Mouse (Mus musculus): ENCODE measurements around the gene Tmsb10.
A peak's percentile ranks its signal among the peaks of the same experiment; 100 is the strongest.

The Tmsb10 gene

GRCm38 (mm10) chr6:72954786-72955185 lies 3.8 kb downstream of the Tmsb10 start:
- no peak for TF ChIP-seq CTCF (conservative IDR thresholded peaks at IDR 0.05; ENCODE audit: low read length)
- TF ChIP-seq NANOG (IDR thresholded peaks at IDR 0.05; ENCODE audit: borderline replicate concordance, low read length), result no peak
- TF ChIP-seq POU5F1 (IDR thresholded peaks at IDR 0.05; ENCODE audit: borderline replicate concordance, low read length), result no peak
- H3K27me3 ChIP-seq (ENCODE audit: insufficient read depth, low read length), result no peaks in the 10 kb centered on the region
- H3K9me3 ChIP-seq (ENCODE audit: low read length), result no peaks in the 10 kb centered on the region
- peak overlapping the region; percentile 20; the same call in 1 of the 2 replicates for H3K4me3 ChIP-seq (replicated peaks; ENCODE audit: low read length)
- H3K36me3 ChIP-seq (ENCODE audit: insufficient read depth, low read length), result peaks cover 7% of the 10 kb centered on the region; the same call in 1 of the 2 replicates
- H3K4me1 ChIP-seq (replicated peaks; ENCODE audit: low read depth, low read length), result peaks cover 42% of the 10 kb centered on the region

- no peaks in the 10 kb centered on the region for H3K27me3 ChIP-seq (ENCODE audit: insufficient read depth, low read length)
- H3K4me3 ChIP-seq (replicated peaks; ENCODE audit: low read length), result no peak overlapping the region
- peaks cover 2% of the 10 kb centered on the region; the same call in 1 of the 2 replicates for H3K9me3 ChIP-seq (ENCODE audit: low read length)
- H3K4me1 ChIP-seq (replicated peaks; ENCODE audit: low read depth, low read length), result peaks cover 45% of the 10 kb centered on the region
- peaks cover 7% of the 10 kb centered on the region; the same call in 1 of the 2 replicates for H3K36me3 ChIP-seq (ENCODE audit: insufficient read depth, low read length)
- TF ChIP-seq CTCF (conservative IDR thresholded peaks at IDR 0.05; ENCODE audit: low read length) (no peak), POU5F1 (IDR thresholded peaks at IDR 0.05; ENCODE audit: borderline replicate concordance, low read length) (no peak), NANOG (IDR thresholded peaks at IDR 0.05; ENCODE audit: borderline replicate concordance, low read length) (no peak)
Observed at GRCm38 (mm10) chr6:72952967-72953366, 5.6 kb downstream of the Tmsb10 start.

GRCm38 (mm10) chr6:72952221-72952620 lies 6.3 kb downstream of the Tmsb10 start:
- no peak for TF ChIP-seq NANOG (IDR thresholded peaks at IDR 0.05; ENCODE audit: borderline replicate concordance, low read length)
- no peak for TF ChIP-seq POU5F1 (IDR thresholded peaks at IDR 0.05; ENCODE audit: borderline replicate concordance, low read length)
- TF ChIP-seq CTCF (conservative IDR thresholded peaks at IDR 0.05; ENCODE audit: low read length), result no peak
- no peak overlapping the region for H3K4me3 ChIP-seq (replicated peaks; ENCODE audit: low read length)
- peaks cover 48% of the 10 kb centered on the region for H3K4me1 ChIP-seq (replicated peaks; ENCODE audit: low read depth, low read length)

GRCm38 (mm10) chr6:72949161-72949756 lies 9.3 kb downstream of the Tmsb10 start:
- Histone ChIP-seq H3K36me3 (ENCODE audit: insufficient read depth, low read length) (peaks cover 5% of the 10 kb centered on the region; the same call in 1 of the 2 replicates), H3K4me1 (replicated peaks; ENCODE audit: low read depth, low read length) (peaks cover 27% of the 10 kb centered on the region), H3K9me3 (ENCODE audit: low read length) (peaks cover 29% of the 10 kb centered on the region), H3K4me3 (replicated peaks; ENCODE audit: low read length) (no peak overlapping the region), H3K27me3 (ENCODE audit: insufficient read depth, low read length) (no peaks in the 10 kb centered on the region)
- no peak for TF ChIP-seq POU5F1 (IDR thresholded peaks at IDR 0.05; ENCODE audit: borderline replicate concordance, low read length)
- TF ChIP-seq CTCF (conservative IDR thresholded peaks at IDR 0.05; ENCODE audit: low read length), result no peak
- TF ChIP-seq NANOG (IDR thresholded peaks at IDR 0.05; ENCODE audit: borderline replicate concordance, low read length), result no peak

More at GRCm38 (mm10) chr6:72952221-72952620, 6.3 kb downstream of the Tmsb10 start:
- Histone ChIP-seq H3K9me3 (ENCODE audit: low read length) (peaks cover 8% of the 10 kb centered on the region), H3K36me3 (ENCODE audit: insufficient read depth, low read length) (0 out of 2 replicates have a peak, but pooled peaks cover 4% of the 10 kb centered on the region), H3K27me3 (ENCODE audit: insufficient read depth, low read length) (no peaks in the 10 kb centered on the region)

GRCm38 (mm10) chr6:72948392-72948791 lies 10.2 kb downstream of the Tmsb10 start:
- Histone ChIP-seq H3K27me3 (ENCODE audit: insufficient read depth, low read length) (no peaks in the 10 kb centered on the region), H3K4me1 (replicated peaks; ENCODE audit: low read depth, low read length) (peaks cover 22% of the 10 kb centered on the region), H3K36me3 (ENCODE audit: insufficient read depth, low read length) (peaks cover 5% of the 10 kb centered on the region; the same call in 1 of the 2 replicates), H3K4me3 (replicated peaks; ENCODE audit: low read length) (no peak overlapping the region), H3K9me3 (ENCODE audit: low read length) (peaks cover 29% of the 10 kb centered on the region)
- TF ChIP-seq POU5F1 (IDR thresholded peaks at IDR 0.05; ENCODE audit: borderline replicate concordance, low read length), result no peak
- TF ChIP-seq CTCF (conservative IDR thresholded peaks at IDR 0.05; ENCODE audit: low read length), result no peak
- TF ChIP-seq NANOG (IDR thresholded peaks at IDR 0.05; ENCODE audit: borderline replicate concordance, low read length), result no peak

- H3K4me1 ChIP-seq (replicated peaks; ENCODE audit: low read depth, low read length), result peaks cover 22% of the 10 kb centered on the region
- TF ChIP-seq POU5F1 (IDR thresholded peaks at IDR 0.05; ENCODE audit: borderline replicate concordance, low read length) (no peak), NANOG (IDR thresholded peaks at IDR 0.05; ENCODE audit: borderline replicate concordance, low read length) (no peak), CTCF (conservative IDR thresholded peaks at IDR 0.05; ENCODE audit: low read length) (no peak)
- peaks cover 29% of the 10 kb centered on the region for H3K9me3 ChIP-seq (ENCODE audit: low read length)
- peaks cover 5% of the 10 kb centered on the region; the same call in 1 of the 2 replicates for H3K36me3 ChIP-seq (ENCODE audit: insufficient read depth, low read length)
- no peak overlapping the region for H3K4me3 ChIP-seq (replicated peaks; ENCODE audit: low read length)
- H3K27me3 ChIP-seq (ENCODE audit: insufficient read depth, low read length), result no peaks in the 10 kb centered on the region
Observed at GRCm38 (mm10) chr6:72947960-72948359, 10.6 kb downstream of the Tmsb10 start.

- Histone ChIP-seq H3K36me3 (ENCODE audit: insufficient read depth, low read length) (no peaks in the 10 kb centered on the region), H3K4me1 (replicated peaks; ENCODE audit: low read depth, low read length) (0 out of 2 replicates have a peak, but pooled peaks cover 3% of the 10 kb centered on the region), H3K4me3 (replicated peaks; ENCODE audit: low read length) (no peak overlapping the region), H3K9me3 (ENCODE audit: low read length) (peaks cover 7% of the 10 kb centered on the region), H3K27me3 (ENCODE audit: insufficient read depth, low read length) (no peaks in the 10 kb centered on the region)
- TF ChIP-seq NANOG (IDR thresholded peaks at IDR 0.05; ENCODE audit: borderline replicate concordance, low read length) (no peak), CTCF (conservative IDR thresholded peaks at IDR 0.05; ENCODE audit: low read length) (peak; percentile 95)
Observed at GRCm38 (mm10) chr6:72940493-72940892, 18.1 kb downstream of the Tmsb10 start.

GRCm38 (mm10) chr6:72937859-72938258 lies 20.7 kb downstream of the Tmsb10 start:
- Histone ChIP-seq H3K4me3 (replicated peaks; ENCODE audit: low read length) (no peak overlapping the region), H3K27me3 (ENCODE audit: insufficient read depth, low read length) (no peaks in the 10 kb centered on the region), H3K36me3 (ENCODE audit: insufficient read depth, low read length) (no peaks in the 10 kb centered on the region), H3K4me1 (replicated peaks; ENCODE audit: low read depth, low read length) (0 out of 2 replicates have a peak, but pooled peaks cover 3% of the 10 kb centered on the region), H3K9me3 (ENCODE audit: low read length) (peaks cover 9% of the 10 kb centered on the region)
- no peak for TF ChIP-seq POU5F1 (IDR thresholded peaks at IDR 0.05; ENCODE audit: borderline replicate concordance, low read length)
- no peak for TF ChIP-seq NANOG (IDR thresholded peaks at IDR 0.05; ENCODE audit: borderline replicate concordance, low read length)
- no peak for TF ChIP-seq CTCF (conservative IDR thresholded peaks at IDR 0.05; ENCODE audit: low read length)
